Mouse (Mus musculus) embryonic stem cell, embryonic (primary cell): ENCODE data around the gene Tmem107.

Experiments
- CTCF ChIA-PET, 4 experiments: fragments of 300-600 bp in 2 of 4; fragments of 350-600 bp in 2 of 4; sonication (Branson Sonifier 250); formaldehyde crosslinking; loops; one replicate each; lab custom pipeline; 2022; ENCODE audit warnings: inconsistent platforms in 2 of 4; lab: Charles Lee
- POLR2A ChIA-PET, 4 experiments: fragments of 300-600 bp in 2 of 4; fragments of 350-600 bp in 2 of 4; sonication (Branson Sonifier 250); formaldehyde crosslinking; loops; one replicate each; lab custom pipeline; 2022; ENCODE audit warnings: antibody characterized with exemption in 4 of 4, inconsistent platforms in 1 of 4; lab: Charles Lee

Gene Tmem107

GRCm38 (mm10) chr11:69076572-69076971, 6.0 kb downstream of the Tmem107 start:
- CTCF ChIA-PET = interaction anchor here in 2 of 4 experiments (1.0 to 1.4 kb wide), 2 partner anchors 9 to 16 kb away, joined by 3 to 5 read pairs; no protein-coding TSS in a partner anchor
- POLR2A ChIA-PET = interaction anchor here in 3 of 4 experiments (1.0 to 13.3 kb wide), 13 partner anchors 10 to 47 kb away, joined by 3 to 547 read pairs (median 94); partner anchors contain the start of genes 9130213A22Rik (in 3 of the 3), Per1 (in 3 of the 3), Borcs6 (in 2 of the 3) and Hes7 (in 2 of the 3)

GRCm38 (mm10) chr11:69077316-69077715, 6.7 kb downstream of the Tmem107 start:
- CTCF ChIA-PET = interaction anchor here in 1 of 4 experiments (0.8 to 0.9 kb wide), 2 partner anchors 10 to 49 kb away, joined by 3 to 4 read pairs; partner anchors contain the start of gene Aloxe3

GRCm38 (mm10) chr11:69078041-69078440, 7.4 kb downstream of the Tmem107 start:
- POLR2A ChIA-PET = interaction anchor here in 3 of 4 experiments (0.7 to 13.3 kb wide), 12 partner anchors 9 to 44 kb away, joined by 3 to 547 read pairs (median 12); partner anchors contain the start of genes Per1 (in 3 of the 3), Borcs6 (in 2 of the 3), Vamp2 (in 2 of the 3) and 9130213A22Rik (in 1 of the 3)
- CTCF ChIA-PET = interaction anchor here in 2 of 4 experiments (0.6 to 0.9 kb wide), 3 partner anchors 11 to 640 kb away, joined by 3 read pairs; no protein-coding TSS in a partner anchor

More at GRCm38 (mm10) chr11:69077316-69077715, 6.7 kb downstream of the Tmem107 start:
- POLR2A ChIA-PET = interaction anchor here in 3 of 4 experiments (0.7 to 13.3 kb wide), 13 partner anchors 10 to 45 kb away, joined by 3 to 547 read pairs (median 8); partner anchors contain the start of genes Per1 (in 3 of the 3), 9130213A22Rik (in 2 of the 3), Borcs6 (in 2 of the 3) and Vamp2 (in 2 of the 3)

- CTCF ChIA-PET = interaction anchor here in 3 of 4 experiments (0.6 to 1.7 kb wide), 5 partner anchors 12 to 175 kb away, joined by 3 to 6 read pairs (median 3); partner anchors contain the start of gene 9130213A22Rik (in 1 of the 3)
- POLR2A ChIA-PET = interaction anchor here in 3 of 4 experiments (0.6 to 13.3 kb wide), 24 partner anchors 7 to 935 kb away, joined by 3 to 547 read pairs (median 5); partner anchors contain the start of genes Borcs6 (in 2 of the 3), Per1 (in 2 of the 3), Vamp2 (in 2 of the 3) and 9130213A22Rik (in 1 of the 3)
These were observed 8.3 kb downstream of the Tmem107 start for GRCm38 (mm10) chr11:69078805-69079438.

- ChIA-PET POLR2A (interaction anchor here in 3 of 4 experiments (0.5 to 13.3 kb wide), 27 partner anchors 7 to 913 kb away, joined by 3 to 547 read pairs (median 4); partner anchors contain the start of genes Borcs6 (in 2 of the 3), Per1 (in 2 of the 3), Vamp2 (in 2 of the 3) and 9130213A22Rik (in 1 of the 3)), CTCF (interaction anchor here (0.6 to 2.6 kb wide), 12 partner anchors 12 to 871 kb away, joined by 3 to 9 read pairs (median 3); partner anchors contain the start of gene Borcs6 (in 1 of the 4))
These were observed 9.7 kb downstream of the Tmem107 start for GRCm38 (mm10) chr11:69080102-69080854.

- ChIA-PET CTCF (interaction anchor here (0.6 to 2.6 kb wide), 10 partner anchors 11 to 91 kb away, joined by 3 to 9 read pairs (median 3); partner anchors contain the start of gene Borcs6 (in 1 of the 4)), POLR2A (interaction anchor here in 3 of 4 experiments (0.6 to 13.3 kb wide), 21 partner anchors 8 to 913 kb away, joined by 3 to 547 read pairs (median 5); partner anchors contain the start of genes Borcs6 (in 2 of the 3), Per1 (in 2 of the 3), Vamp2 (in 2 of the 3) and 9130213A22Rik (in 1 of the 3))
These were observed 10.2 kb downstream of the Tmem107 start for GRCm38 (mm10) chr11:69080855-69081222.

GRCm38 (mm10) chr11:69081613-69082012, 11.0 kb downstream of the Tmem107 start:
- POLR2A ChIA-PET = interaction anchor here in 3 of 4 experiments (1.4 to 13.3 kb wide), 12 partner anchors 8 to 40 kb away, joined by 3 to 547 read pairs (median 14); partner anchors contain the start of genes Borcs6 (in 2 of the 3), Per1 (in 2 of the 3), Vamp2 (in 2 of the 3) and 9130213A22Rik (in 1 of the 3)
- CTCF ChIA-PET = interaction anchor here in 1 of 4 experiments (2.6 kb wide), 1 partner anchor 14 kb away, joined by 9 read pairs; no protein-coding TSS in a partner anchor

- POLR2A ChIA-PET = interaction anchor here (0.5 to 19.7 kb wide), 9 partner anchors 9 to 576 kb away, joined by 3 to 547 read pairs (median 15); partner anchors contain the start of genes Tmem107 (in 2 of the 4), 9130213A22Rik (in 1 of the 4), Hes7 (in 1 of the 4) and Per1 (in 1 of the 4)
- CTCF ChIA-PET = no interaction called here
These were observed 15.0 kb downstream of the Tmem107 start for GRCm38 (mm10) chr11:69085608-69086007.

GRCm38 (mm10) chr11:69086390-69086789, 15.8 kb downstream of the Tmem107 start:
- POLR2A ChIA-PET = interaction anchor here in 3 of 4 experiments (1.1 to 19.7 kb wide), 15 partner anchors 9 to 36 kb away, joined by 4 to 547 read pairs (median 10); partner anchors contain the start of genes Tmem107 (in 3 of the 3), 9130213A22Rik (in 2 of the 3), Borcs6 (in 1 of the 3) and Hes7 (in 1 of the 3)
- CTCF ChIA-PET = interaction anchor here in 1 of 4 experiments (1.2 kb wide), 2 partner anchors 13 to 38 kb away, joined by 3 to 4 read pairs; no protein-coding TSS in a partner anchor

GRCm38 (mm10) chr11:69087082-69087481, 16.5 kb downstream of the Tmem107 start:
- ChIA-PET CTCF (interaction anchor here in 3 of 4 experiments (0.6 to 1.3 kb wide), 8 partner anchors 11 to 509 kb away, joined by 3 to 5 read pairs (median 4); no protein-coding TSS in a partner anchor), POLR2A (interaction anchor here (0.6 to 19.7 kb wide), 24 partner anchors 8 to 526 kb away, joined by 3 to 547 read pairs (median 7); partner anchors contain the start of genes Tmem107 (in 3 of the 4), 9130213A22Rik (in 2 of the 4), Borcs6 (in 2 of the 4) and Hes7 (in 1 of the 4))

GRCm38 (mm10) chr11:69087597-69087996, 17.0 kb downstream of the Tmem107 start:
- CTCF ChIA-PET = interaction anchor here in 3 of 4 experiments (0.6 to 1.3 kb wide), 7 partner anchors 11 to 509 kb away, joined by 3 to 4 read pairs (median 4); no protein-coding TSS in a partner anchor
- POLR2A ChIA-PET = interaction anchor here (0.6 to 19.7 kb wide), 26 partner anchors 9 to 525 kb away, joined by 3 to 547 read pairs (median 6); partner anchors contain the start of genes Tmem107 (in 3 of the 4), 9130213A22Rik (in 2 of the 4), Borcs6 (in 2 of the 4) and Hes7 (in 1 of the 4)

- POLR2A ChIA-PET = interaction anchor here (0.6 to 19.7 kb wide), 21 partner anchors 9 to 329 kb away, joined by 3 to 547 read pairs (median 7); partner anchors contain the start of genes Tmem107 (in 3 of the 4), 9130213A22Rik (in 2 of the 4), Borcs6 (in 2 of the 4) and Hes7 (in 1 of the 4)
- CTCF ChIA-PET = interaction anchor here in 1 of 4 experiments (1.3 kb wide), 1 partner anchor 12 kb away, joined by 3 read pairs; no protein-coding TSS in a partner anchor
These were observed 17.7 kb downstream of the Tmem107 start, which contains the start of gene Vamp2 for GRCm38 (mm10) chr11:69088103-69088855. Gene Vamp2 (plus strand): TSS chr11:69088490.

- ChIA-PET POLR2A (interaction anchor here in 3 of 4 experiments (0.6 to 19.7 kb wide), 13 partner anchors 10 to 146 kb away, joined by 3 to 547 read pairs (median 10); partner anchors contain the start of genes Borcs6 (in 2 of the 3), Tmem107 (in 2 of the 3), 9130213A22Rik (in 1 of the 3) and Hes7 (in 1 of the 3)), CTCF (interaction anchor here in 1 of 4 experiments (1.0 kb wide), 1 partner anchor 22 kb away, joined by 3 read pairs; no protein-coding TSS in a partner anchor)
These were observed 18.4 kb downstream of the Tmem107 start for GRCm38 (mm10) chr11:69088856-69089615.
